Mouse (Mus musculus) stomach, postnatal 0 days (tissue): ENCODE measurements at regions not wholly inside any gene's neighbourhood (a gene's known extent, or its start where the extent isn't known, plus 50 kb on each side); places are given as distances from the start of the nearest gene placed in this dataset.

Experiments
- ATAC-seq: fragments of 200-750 bp; cut with Nextera tagmentation; 2 replicates; pipeline ENCODE4 v1.8.0; 2017; ENCODE audit not compliant: low FRiP score, low TSS enrichment
- DNase-seq: peaks from one replicate; pipeline ENCODE4 v3.0.0-alpha.2; 2016; ENCODE audit warnings: low spot score
- H3K27ac ChIP-seq: fragments of 300-500 bp; sonication (generic); replicated peaks from 2 replicates; pipeline ENCODE4 v1.5.1; 2014; ENCODE audit warnings: mild to moderate bottlenecking, control low read depth
- H3K27me3 ChIP-seq: fragments of 300-500 bp; sonication (generic); 2 replicates; pipeline ENCODE4 v1.6.1; 2014; ENCODE audit warnings: low read length; ENCODE audit not compliant: control insufficient read depth, insufficient read depth
- H3K36me3 ChIP-seq: fragments of 300-500 bp; sonication (generic); 2 replicates; pipeline ENCODE4 v1.6.1; 2014; ENCODE audit warnings: low read length, mixed read lengths; ENCODE audit not compliant: control insufficient read depth, insufficient read depth
- H3K4me1 ChIP-seq: fragments of 300-500 bp; sonication (generic); replicated peaks from 2 replicates; pipeline ENCODE4 v1.6.1; 2014; ENCODE audit warnings: antibody characterized with exemption; ENCODE audit not compliant: control insufficient read depth, insufficient read depth
- H3K4me2 ChIP-seq: fragments of 300-500 bp; sonication (generic); replicated peaks from 2 replicates; pipeline ENCODE4 v1.6.1; 2014; ENCODE audit warnings: low read depth, mild to moderate bottlenecking, control low read depth, moderate library complexity
- H3K4me3 ChIP-seq: fragments of 300-500 bp; sonication (generic); 2 replicates; pipeline ENCODE4 v1.5.1; 2014; ENCODE audit warnings: low read depth, low read length, control low read depth
- H3K9ac ChIP-seq: fragments of 300-500 bp; sonication (generic); 2 replicates; pipeline ENCODE4 v1.6.1; 2014; ENCODE audit warnings: mild to moderate bottlenecking, low read length, control low read depth, mixed read lengths
- H3K9me3 ChIP-seq: fragments of 300-500 bp; sonication (generic); 2 replicates; pipeline ENCODE4 v1.6.1; 2016; ENCODE audit warnings: low read length; ENCODE audit not compliant: control insufficient read depth
- CTCF ChIP-seq: IDR thresholded peaks from 2 replicates; pipeline ENCODE4 v1.5.1; 2016; ENCODE audit warnings: antibody characterized with exemption, low read depth, mild to moderate bottlenecking, moderate library complexity
- EP300 ChIP-seq: optimal IDR thresholded peaks from 2 replicates; pipeline ENCODE3; 2016; ENCODE audit warnings: antibody characterized with exemption
- WGBS: fragments of 180-500 bp; shearing (Covaris S2); extraction: QIAGEN DNeasy Blood & Tissue Kit; methylation state at CpG from one replicate; pipeline ENCODE4 v1.1.7; 2014; 5-methylcytosine and 5-hydroxymethylcytosine counted together

GRCm38 (mm10) chrX:107577501-107577900 is 90.3 kb upstream of the Tbx22 start:
- H3K36me3 ChIP-seq, result no peaks in the 10 kb centered on the region
- H3K4me2 ChIP-seq, result no peak overlapping the region
- ATAC-seq, result no peak
- no peaks in the 10 kb centered on the region for H3K9me3 ChIP-seq
- WGBS, result 14% methylated on average over 5 of the region's 5 CpGs
- H3K4me1 ChIP-seq, result no peaks in the 10 kb centered on the region
- H3K4me3 ChIP-seq, result no peak overlapping the region
- peak; percentile 15 for DNase-seq
- H3K9ac ChIP-seq, result no peak overlapping the region
- H3K27ac ChIP-seq, result no peak overlapping the region
- H3K27me3 ChIP-seq, result no peaks in the 10 kb centered on the region
- no peak for TF ChIP-seq EP300
- peak; percentile 61 for TF ChIP-seq CTCF
